In genomic region chr8:57052661-57053060, GRCm38 (mm10) we compare ENCODE assay signal across 12 mouse cellular contexts.
"Had no signal": no experiment of that assay in that cellular context is flagged by ENCODE, and none has a peak within 500 bp of the region (broad histone marks: within the 10 kb centered on the region; RNA-seq: fewer than 3 reads in every experiment).

No protein-coding gene starts in this region.

- H3K4me2 ChIP-seq: limb, embryonic 15.5 days; liver, embryonic 12.5 days; midbrain, embryonic 11.5 days; midbrain, embryonic 15.5 days; neural tube, embryonic 12.5 days had no signal

- H3K4me1 ChIP-seq: limb, embryonic 15.5 days; liver, embryonic 12.5 days; midbrain, embryonic 15.5 days; neural tube, embryonic 12.5 days had no signal

- ATAC-seq: intestine, embryonic 16.5 days; liver, embryonic 12.5 days; midbrain, embryonic 15.5 days had no signal

- H3K27ac ChIP-seq: left cerebral cortex, adult 2 months; limb, embryonic 15.5 days; liver, embryonic 12.5 days; midbrain, embryonic 15.5 days; neural tube, embryonic 12.5 days had no signal

- H3K36me3 ChIP-seq: limb, embryonic 15.5 days; liver, embryonic 12.5 days; midbrain, embryonic 15.5 days; neural tube, embryonic 12.5 days had no signal

- H3K4me3 ChIP-seq: left cerebral cortex, adult 2 months; limb, embryonic 15.5 days; liver, embryonic 12.5 days; midbrain, embryonic 15.5 days; neural tube, embryonic 12.5 days had no signal

- H3K27me3 ChIP-seq: limb, embryonic 15.5 days; liver, embryonic 12.5 days; midbrain, embryonic 15.5 days; neural tube, embryonic 12.5 days had no signal

- DNase-seq: kidney, adult 2 months; kidney, postnatal 25 days; lung, postnatal 36 days; thymus, adult 2 months; thymus, postnatal 36 days had no signal

- H3K9me3 ChIP-seq: limb, embryonic 15.5 days; liver, embryonic 12.5 days; midbrain, embryonic 15.5 days; neural tube, embryonic 12.5 days had no signal

- H3K9ac ChIP-seq: limb, embryonic 15.5 days; liver, embryonic 12.5 days; midbrain, embryonic 15.5 days; neural tube, embryonic 12.5 days had no signal
